8 mouse cellular contexts compared by ENCODE assay signal in the genomic region with DNA sequence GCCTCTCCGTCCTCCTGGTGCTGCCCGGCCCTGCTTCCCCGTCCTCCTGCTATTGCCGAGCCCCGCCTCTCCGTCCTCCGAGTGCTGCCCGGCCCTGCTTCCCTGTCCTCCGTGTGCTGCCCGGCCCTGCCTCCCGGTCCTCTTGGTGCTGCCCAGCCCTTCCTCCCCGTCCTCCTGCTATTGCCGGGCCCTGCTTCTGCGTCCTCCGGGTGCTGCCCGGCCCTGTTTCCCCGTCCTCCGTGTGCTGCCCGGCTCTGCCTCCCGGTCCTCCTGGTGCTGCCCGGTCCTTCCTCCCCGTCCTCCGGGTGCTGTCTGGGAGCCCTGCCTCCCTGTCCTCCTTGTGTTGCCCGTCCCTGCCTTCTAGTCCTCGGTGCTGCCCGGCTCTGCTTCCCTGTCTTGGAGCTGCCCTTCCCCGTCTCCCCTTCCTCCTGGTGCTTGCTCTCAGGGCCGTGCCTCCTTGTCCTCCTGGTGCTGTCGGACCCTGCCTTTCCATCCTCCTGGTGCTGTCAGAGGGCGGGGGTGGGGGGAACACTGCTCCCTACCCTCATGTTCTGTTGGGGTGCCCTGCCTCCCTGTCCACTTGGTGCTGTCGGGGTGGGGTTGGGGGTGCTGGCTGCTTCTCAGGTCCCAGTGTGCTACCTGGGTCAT. TPM values are rescaled to one million over a fixed set of nuclear protein-coding genes. Genes with fewer than 3 reads are reported as not detected.
DNase-seq lines count a peak whose midpoint lies in the region; ATAC-seq and TF ChIP-seq lines count a peak whose summit lies in the region.

No protein-coding gene starts in this region.

- intact Hi-C loops in left cerebral cortex, adult 2 months (cut with DNase I) = loop anchor here (2.0 to 5.0 kb wide), 2 partner anchors 43 to 164 kb away; a partner anchor contains a TSS

- ATAC-seq in liver, embryonic 16.5 days (ENCODE audit: low read depth) = peak; percentile 58

- peaks cover 43% of the 10 kb centered on the region for H3K4me1 ChIP-seq in liver, embryonic 16.5 days (ENCODE audit: control insufficient read depth, low read depth, low read length)
- H3K4me1 ChIP-seq in testis, adult 2 months (ENCODE audit: control insufficient read depth, insufficient read depth, low read length) = peaks cover 13% of the 10 kb centered on the region

- under 1% methylated on average over 31 of the region's 31 CpGs for WGBS in liver, embryonic 16.5 days (ENCODE audit: insufficient replicate concordance)

- peak overlapping the region; percentile 60 for H3K27ac ChIP-seq in left cerebral cortex, adult 2 months
- peak overlapping the region; percentile 97 for H3K27ac ChIP-seq in liver, embryonic 16.5 days (ENCODE audit: low read length)
- H3K27ac ChIP-seq in testis, adult 2 months (ENCODE audit: control insufficient read depth, insufficient read depth, low read depth, low read length) = no peak overlapping the region

- H3K9ac ChIP-seq in liver, embryonic 16.5 days (ENCODE audit: low read depth, low read length) = peak overlapping the region; percentile 98

- 0 out of 2 replicates have a peak, but pooled peaks have one; percentile 17 for TF ChIP-seq POLR2A in testis, adult 2 months (IDR thresholded peaks at IDR 0.05; ENCODE audit: control insufficient read depth, low read depth, low read length)

- H3K9me3 ChIP-seq in liver, embryonic 16.5 days (replicated peaks; ENCODE audit: control insufficient read depth, low read length) = no peaks in the 10 kb centered on the region

- no peak for TF ChIP-seq CTCF in left cerebral cortex, adult 2 months (IDR thresholded peaks at IDR 0.05)
- TF ChIP-seq CTCF in testis, adult 2 months (IDR thresholded peaks at IDR 0.05; ENCODE audit: control insufficient read depth, insufficient read depth, insufficient replicate concordance, low read depth, low read length) = no peak

- peak overlapping the region; percentile 99 for H3K4me3 ChIP-seq in left cerebral cortex, adult 2 months
- peak overlapping the region; percentile 99 for H3K4me3 ChIP-seq in liver, embryonic 16.5 days (ENCODE audit: low read depth, low read length)
- H3K4me3 ChIP-seq in testis, adult 2 months (ENCODE audit: control insufficient read depth, low read depth, low read length) = peak overlapping the region; percentile 98

- peak overlapping the region; percentile 82 for H3K4me2 ChIP-seq in liver, embryonic 16.5 days (ENCODE audit: low read depth, low read length)

- H3K27me3 ChIP-seq in liver, embryonic 16.5 days (ENCODE audit: control insufficient read depth, insufficient read depth, low read depth, low read length) = no peaks in the 10 kb centered on the region
- no peaks in the 10 kb centered on the region for H3K27me3 ChIP-seq in testis, adult 2 months (ENCODE audit: control insufficient read depth, insufficient read depth, low read length)

- DNase-seq in left cerebral cortex, adult 2 months (ENCODE audit: extremely low spot score in 1 of 2, low spot score in 2 of 2) = peak; percentile 24 to 31
- DNase-seq in left cerebral cortex, adult 11 months (ENCODE audit: low spot score) = no peak
- peak; percentile 49 for DNase-seq in cerebellum, adult 9-11 months
- peak; percentile 12 for DNase-seq in gastrocnemius, postnatal 25 days
- peak; percentile 48 for DNase-seq in kidney, adult 18-20 months
- peak; percentile 56 for DNase-seq in neural tube, embryonic 10.5 days (ENCODE audit: extremely low spot score, low spot score)

- H3K36me3 ChIP-seq in liver, embryonic 16.5 days (ENCODE audit: control insufficient read depth, insufficient read depth) = peaks cover 3% of the 10 kb centered on the region; the same call in 1 of the 2 replicates
- no peaks in the 10 kb centered on the region for H3K36me3 ChIP-seq in testis, adult 2 months (ENCODE audit: control insufficient read depth, insufficient read depth, low read length)

RNA-seq across cellular contexts. Expression of a gene that starts 1.0 kb away (rescaled TPM):
- 10 to 100 TPM; 30.4 to 30.7 TPM for total RNA-seq in left cerebral cortex, adult 2 months (2021)
- total RNA-seq in gastrocnemius, postnatal 25 days (2021) = 10 to 100 TPM; 24.5 to 26.3 TPM
- 9.9 and 10.4 TPM in 2 replicates for polyA plus RNA-seq in liver, embryonic 16.5 days (2015; fragmentation: Nextera tagmentation; extraction: Ambion mirVana)
- 3.5 and 4.9 TPM in 2 replicates for polyA plus RNA-seq in testis, adult 2 months (2012; rRNA removed)

RNA-seq across cellular contexts. Expression of a gene that starts 43.1 kb away (rescaled TPM):
- total RNA-seq in left cerebral cortex, adult 2 months (2021) = 10 to 100 TPM; 13.5 to 16.6 TPM
- total RNA-seq in gastrocnemius, postnatal 25 days (2021) = 1 to 10 TPM; 1.4 to 2.1 TPM
- 81.6 and 96.4 TPM in 2 replicates for polyA plus RNA-seq in liver, embryonic 16.5 days (2015; fragmentation: Nextera tagmentation; extraction: Ambion mirVana)
- polyA plus RNA-seq in testis, adult 2 months (2012; rRNA removed) = 1.1 and 1.8 TPM in 2 replicates

RNA-seq across cellular contexts. Expression of a gene that starts 45.7 kb away (rescaled TPM):
- 100 to 1,000 TPM in 1 of 2 experiments, 10 to 100 TPM in 1; 92.2 to 107 TPM for total RNA-seq in left cerebral cortex, adult 2 months (2021)
- 100 to 1,000 TPM; 129 to 140 TPM for total RNA-seq in gastrocnemius, postnatal 25 days (2021)
- polyA plus RNA-seq in liver, embryonic 16.5 days (2015; fragmentation: Nextera tagmentation; extraction: Ambion mirVana) = 13.7 and 18.5 TPM in 2 replicates
- polyA plus RNA-seq in testis, adult 2 months (2012; rRNA removed) = 30.0 and 31.3 TPM in 2 replicates

Comparison
In these comparisons a context has a peak if more than half of its experiments do, and no peak if none do; other contexts are left out.
1. RNA of a gene that starts 43.1 kb away (total RNA-seq): 13.5 to 16.6 TPM in left cerebral cortex, adult 2 months; 1.4 to 2.1 TPM in gastrocnemius, postnatal 25 days; every median in the first group is over 4 times any median in the second.
2. Peak in every context shown above with its lines, with median percentiles within 50 percentile points of each other: H3K4me3 ChIP-seq.